Mouse (Mus musculus) brown adipose tissue, adult 24 weeks (tissue): ENCODE measurements around the gene Sec14l2. TPM values are rescaled to one million over a fixed set of nuclear protein-coding genes. Genes with fewer than 3 reads are reported as not detected.
"Not testable (repeated sequence)": the region's sequence is repeated elsewhere in the genome, so short reads cannot be mapped to it uniquely, and the experiment has no call there.

Experiments used
- H3K27ac ChIP-seq: fragments of 200-500 bp; replicated peaks from 2 replicates; pipeline ENCODE4 v1.5.1; 2012; ENCODE audit warnings: low read depth, mild to moderate bottlenecking, low read length
- H3K4me1 ChIP-seq: fragments of 200-500 bp; 2 replicates; pipeline ENCODE4 v1.6.1; 2012; ENCODE audit warnings: low read length, mixed read lengths; ENCODE audit not compliant: control insufficient read depth, insufficient read depth, insufficient read length
- H3K4me3 ChIP-seq: fragments of 200-500 bp; 2 replicates; pipeline ENCODE4 v1.5.1; 2012; ENCODE audit warnings: low read depth, mild to moderate bottlenecking, low read length, moderate library complexity; ENCODE audit not compliant: insufficient read depth
- polyA plus RNA-seq: library from polyadenylated mRNA; stranded (reverse); fragments of >200 nt; gene quantifications from 2 replicates; pipeline ENCODE4 v1.2.4, GENCODE M21; 2012; ENCODE audit not compliant: missing spikeins, insufficient read depth, insufficient read length

Sec14l2 gene
- polyA plus RNA-seq, 1 experiment = 0.63 TPM

DNA sequence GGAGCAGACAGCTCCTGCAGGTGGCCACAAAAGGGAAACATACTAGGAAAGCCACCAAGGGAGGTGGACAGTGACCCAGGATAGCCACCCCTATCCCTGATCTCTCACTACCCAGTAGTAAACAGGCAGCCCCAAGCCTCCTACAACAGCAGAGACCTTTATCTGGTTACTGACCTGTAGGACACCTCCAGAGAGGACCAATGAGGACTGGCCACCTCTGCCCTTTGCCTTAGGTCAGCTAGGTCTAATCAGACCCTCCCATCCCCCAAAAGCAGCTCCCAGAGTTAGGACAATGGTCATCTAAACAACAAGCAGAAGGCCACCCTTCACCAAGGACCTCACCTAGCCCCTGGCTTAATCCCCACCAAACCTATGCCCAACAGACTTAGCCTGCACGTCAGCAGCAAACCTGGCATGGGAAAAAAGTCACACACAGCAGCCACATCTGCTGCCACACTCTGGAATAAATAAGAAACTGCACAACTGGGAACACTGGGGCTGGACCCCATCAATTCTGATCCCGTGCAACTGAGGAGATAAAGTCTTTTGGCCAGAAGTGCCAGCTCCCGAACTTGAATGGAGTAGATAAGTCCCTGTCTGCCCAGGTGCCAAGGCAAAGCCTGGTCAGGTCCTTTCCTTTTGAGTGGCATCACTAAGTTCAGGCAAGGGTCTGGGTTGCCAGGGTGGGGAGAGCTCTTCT lies 5.7 kb downstream of the Sec14l2 start:
- Histone ChIP-seq H3K27ac (no peak overlapping the region), H3K4me3 (peak overlapping the region; percentile 61), H3K4me1 (peaks cover 9% of the 10 kb centered on the region; the same call in 1 of the 2 replicates)

DNA sequence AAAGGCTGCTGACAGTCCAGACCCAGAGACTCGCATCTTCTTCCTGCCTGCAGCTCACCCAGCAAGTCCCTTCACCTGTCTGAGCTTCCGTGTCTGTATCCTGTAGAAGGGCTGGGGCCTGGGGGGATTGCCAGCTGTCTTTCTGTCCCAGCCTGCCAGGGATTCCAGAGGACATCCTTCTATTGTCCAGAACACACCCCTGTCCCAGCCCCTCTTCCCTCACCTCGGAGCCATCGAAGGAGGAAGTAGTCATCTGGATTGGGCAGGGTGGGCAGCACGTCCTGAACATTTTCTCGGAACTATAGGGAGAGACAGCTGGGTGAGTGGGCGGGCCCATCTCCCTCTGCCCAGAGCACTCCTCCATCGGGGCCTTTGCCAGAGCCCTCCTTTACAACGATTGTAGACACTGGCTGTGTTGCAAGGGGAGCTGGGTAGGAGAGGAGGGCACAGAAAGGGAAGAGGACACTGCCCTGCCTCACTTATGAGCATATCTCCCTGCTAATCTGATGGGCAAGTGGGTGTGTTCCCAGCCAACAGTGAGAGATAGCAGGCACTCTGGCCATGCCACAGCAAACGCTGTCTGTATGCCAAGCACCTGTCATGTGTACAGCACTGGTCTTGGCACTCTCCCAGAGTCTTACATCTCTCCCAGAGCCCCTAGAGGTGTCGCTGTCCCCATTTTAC lies 6.6 kb downstream of the Sec14l2 start:
- Histone ChIP-seq H3K4me1 (peaks cover 9% of the 10 kb centered on the region; the same call in 1 of the 2 replicates), H3K27ac (no peak overlapping the region)

DNA sequence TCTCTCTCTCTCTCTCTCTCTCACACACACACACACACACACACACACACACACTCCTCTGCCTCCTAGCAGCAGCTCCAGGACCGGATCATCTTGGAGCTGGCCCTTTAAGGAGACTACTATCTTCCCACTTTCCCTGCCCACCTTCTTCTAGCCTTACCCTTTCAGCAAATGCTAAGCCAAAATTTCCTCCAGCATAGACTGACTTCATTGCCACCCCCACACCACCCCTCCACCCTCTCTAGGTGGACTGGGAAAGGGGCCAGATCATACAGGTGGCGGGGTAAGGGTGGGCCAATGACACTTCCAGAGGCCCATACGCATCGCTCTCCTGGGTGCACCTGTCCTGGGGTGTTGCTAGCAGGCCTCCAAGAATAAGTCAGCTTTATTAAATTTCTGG lies 7.8 kb downstream of the Sec14l2 start:
- peaks cover 9% of the 10 kb centered on the region; the same call in 1 of the 2 replicates for H3K4me1 ChIP-seq
- H3K4me3 ChIP-seq = no peak overlapping the region
- H3K27ac ChIP-seq = no peak overlapping the region

More for the DNA sequence above, 6.6 kb downstream of the Sec14l2 start:
- no peak overlapping the region for H3K4me3 ChIP-seq

DNA sequence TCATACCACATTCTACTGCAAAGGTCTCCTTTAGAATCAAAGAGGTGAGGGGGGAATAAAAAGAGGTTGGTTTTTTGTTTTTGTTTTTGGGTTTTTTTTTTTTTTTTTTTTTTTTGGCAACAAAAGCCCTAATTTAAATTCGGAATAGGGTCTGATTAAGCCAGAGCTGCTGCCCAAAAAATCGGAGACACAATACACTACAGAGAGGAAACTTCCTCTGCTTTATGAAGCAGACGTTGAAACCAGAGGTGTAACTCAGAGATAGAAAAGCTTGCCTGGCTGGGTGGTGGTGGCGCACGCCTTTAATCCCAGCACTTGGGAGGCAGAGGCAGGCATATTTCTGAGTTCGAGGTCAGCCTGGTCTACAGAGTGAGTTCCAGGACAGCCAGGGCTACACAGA lies 8.7 kb downstream of the Sec14l2 start:
- H3K4me1 ChIP-seq, H3K27ac ChIP-seq, H3K4me3 ChIP-seq: not testable (repeated sequence)

DNA sequence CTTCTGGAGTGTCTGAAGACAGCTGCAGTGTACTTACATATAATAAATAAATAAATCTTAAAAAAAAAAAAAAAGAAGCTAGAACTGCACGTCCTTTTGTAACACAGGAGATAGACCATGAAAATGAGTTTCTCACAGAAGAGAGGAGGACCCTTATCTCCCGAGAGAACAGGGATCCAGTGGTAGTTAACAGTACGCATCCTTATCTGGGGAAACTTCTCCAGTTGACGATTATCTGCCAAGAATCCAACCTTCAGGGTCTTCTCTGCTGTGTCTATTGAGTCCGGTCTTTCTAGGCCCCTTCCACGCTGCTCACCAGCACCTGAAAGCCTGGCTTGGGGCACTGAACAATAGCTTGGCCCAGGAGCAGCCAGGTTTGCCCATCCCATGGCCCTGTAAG lies 9.2 kb downstream of the Sec14l2 start:
- no peak overlapping the region for H3K4me3 ChIP-seq
- H3K27ac ChIP-seq = no peak overlapping the region
- H3K4me1 ChIP-seq = peaks cover 9% of the 10 kb centered on the region; the same call in 1 of the 2 replicates

DNA sequence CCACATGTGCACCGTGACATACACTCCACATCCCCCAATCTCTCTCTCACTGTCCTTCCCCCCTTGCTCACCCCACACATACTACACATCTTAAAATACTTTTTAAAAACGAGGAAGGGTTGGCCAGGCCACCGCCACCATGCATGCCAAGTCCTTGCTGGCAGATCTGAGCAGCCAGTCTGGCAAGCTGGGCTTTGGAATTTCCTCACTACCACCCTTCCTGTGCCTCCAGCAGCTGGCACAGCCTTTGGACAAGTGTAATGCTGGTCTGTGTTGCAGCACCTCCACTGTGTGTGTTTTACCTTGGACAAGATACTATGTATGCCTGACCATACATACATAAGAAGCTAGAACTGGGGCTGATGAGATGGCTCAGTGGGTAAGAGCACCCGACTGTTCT lies 9.7 kb downstream of the Sec14l2 start:
- Histone ChIP-seq H3K4me3 (no peak overlapping the region), H3K4me1 (peaks cover 9% of the 10 kb centered on the region; the same call in 1 of the 2 replicates), H3K27ac (no peak overlapping the region)

DNA sequence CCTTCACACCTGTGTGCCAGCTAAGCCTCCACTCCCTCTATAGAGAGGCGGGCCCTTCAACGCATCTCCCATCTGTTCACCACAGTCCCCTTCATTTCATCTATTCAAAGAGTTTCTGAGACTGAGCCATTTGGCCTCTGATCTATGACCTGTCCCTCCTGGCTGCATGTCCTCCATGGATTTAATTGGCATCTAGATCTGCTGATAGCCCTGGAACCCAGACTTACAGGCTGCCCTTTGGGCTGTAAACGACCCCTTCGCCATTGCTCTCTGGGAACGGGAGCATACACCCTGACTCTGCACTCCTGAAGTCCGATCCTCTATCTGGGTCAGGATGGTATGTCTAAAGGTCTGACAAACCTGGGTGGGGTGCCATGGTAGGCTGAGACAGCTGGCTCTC lies 10.4 kb downstream of the Sec14l2 start:
- no peak overlapping the region for H3K27ac ChIP-seq
- H3K4me1 ChIP-seq = peaks cover 7% of the 10 kb centered on the region; the same call in 1 of the 2 replicates
- no peak overlapping the region for H3K4me3 ChIP-seq

DNA sequence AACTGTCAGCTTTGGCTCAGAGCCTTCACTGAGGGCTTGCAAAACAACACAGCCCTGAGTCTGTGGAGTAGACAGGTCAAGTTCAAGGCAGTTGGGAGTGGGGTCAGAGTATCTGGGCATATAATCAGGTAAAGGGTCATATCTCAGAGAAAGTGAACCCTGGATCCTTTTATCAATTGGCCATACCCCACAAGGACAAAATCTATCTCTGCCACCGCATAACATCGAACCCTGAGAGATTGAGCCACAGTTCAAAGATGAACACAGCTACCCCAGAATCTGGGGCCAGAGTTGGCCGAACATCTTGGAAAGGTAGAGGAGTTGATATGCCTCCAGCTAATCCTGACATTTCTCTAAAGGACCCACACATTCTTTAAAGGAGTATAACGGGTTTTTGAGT lies 11.2 kb downstream of the Sec14l2 start:
- Histone ChIP-seq H3K4me1 (peaks cover 6% of the 10 kb centered on the region; the same call in 1 of the 2 replicates), H3K4me3 (no peak overlapping the region), H3K27ac (no peak overlapping the region)

DNA sequence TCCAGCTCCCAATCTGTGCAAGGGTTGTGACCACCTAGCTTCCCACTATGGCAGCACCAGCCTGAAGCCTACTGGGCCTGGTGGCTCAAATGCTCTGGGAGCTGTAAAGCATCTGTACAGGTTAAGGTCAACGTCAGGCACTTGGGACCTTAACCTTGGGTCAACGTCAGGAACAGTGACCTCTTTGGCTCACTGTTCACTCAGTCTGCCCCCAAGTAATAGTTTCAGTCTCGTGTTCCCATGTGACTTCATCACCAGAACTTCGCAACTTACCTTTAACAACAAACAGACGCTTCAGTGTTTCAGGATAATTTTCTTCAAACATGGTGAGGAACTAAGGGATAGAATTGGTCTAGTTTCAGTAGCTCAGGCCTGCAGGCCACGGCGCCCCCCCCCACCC lies 14.5 kb downstream of the Sec14l2 start:
- Histone ChIP-seq H3K4me3 (no peak overlapping the region), H3K27ac (no peak overlapping the region), H3K4me1 (no peaks in the 10 kb centered on the region)

DNA sequence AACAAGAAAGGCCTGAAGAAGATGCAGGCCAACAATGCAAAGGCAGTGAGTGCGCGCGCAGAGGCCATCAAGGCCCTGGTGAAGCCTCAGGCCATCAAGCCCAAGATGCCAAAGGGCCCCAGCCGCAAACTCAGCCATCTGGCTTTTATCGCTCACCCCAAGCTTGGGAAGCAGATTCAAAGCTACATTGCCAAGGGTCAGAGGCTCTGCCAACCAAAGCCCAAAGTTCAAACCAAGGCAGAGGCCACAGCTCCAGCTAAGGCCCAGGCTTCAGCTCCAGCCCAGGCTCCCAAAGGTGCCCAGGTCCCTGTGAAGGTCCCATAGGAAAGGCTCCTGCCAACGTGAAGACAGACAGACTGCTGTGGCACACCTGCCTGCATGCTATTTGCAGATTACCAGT lies 15.3 kb downstream of the Sec14l2 start:
- H3K4me1 ChIP-seq, H3K4me3 ChIP-seq, H3K27ac ChIP-seq: not testable (repeated sequence)

DNA sequence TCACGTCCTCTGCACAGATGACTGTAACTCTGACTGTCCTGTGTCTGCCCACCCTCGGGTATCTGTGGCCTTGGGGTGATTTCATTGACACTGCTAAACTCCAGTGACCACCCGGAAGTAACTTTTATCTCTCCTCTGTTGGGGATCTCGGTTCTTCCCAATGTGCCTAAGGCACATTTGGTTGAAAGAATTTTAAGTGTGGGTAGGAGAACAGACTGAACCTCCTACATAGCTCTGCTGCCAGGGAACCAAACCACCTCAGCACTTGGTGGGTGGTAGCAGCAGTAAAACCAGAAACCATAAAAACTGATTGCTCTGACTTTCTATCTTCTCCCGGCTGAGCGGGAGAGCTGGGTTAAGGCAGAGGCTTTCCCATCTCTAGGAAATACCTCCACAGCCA lies 17.8 kb downstream of the Sec14l2 start:
- Histone ChIP-seq H3K4me3 (no peak overlapping the region), H3K27ac (no peak overlapping the region), H3K4me1 (no peaks in the 10 kb centered on the region)

DNA sequence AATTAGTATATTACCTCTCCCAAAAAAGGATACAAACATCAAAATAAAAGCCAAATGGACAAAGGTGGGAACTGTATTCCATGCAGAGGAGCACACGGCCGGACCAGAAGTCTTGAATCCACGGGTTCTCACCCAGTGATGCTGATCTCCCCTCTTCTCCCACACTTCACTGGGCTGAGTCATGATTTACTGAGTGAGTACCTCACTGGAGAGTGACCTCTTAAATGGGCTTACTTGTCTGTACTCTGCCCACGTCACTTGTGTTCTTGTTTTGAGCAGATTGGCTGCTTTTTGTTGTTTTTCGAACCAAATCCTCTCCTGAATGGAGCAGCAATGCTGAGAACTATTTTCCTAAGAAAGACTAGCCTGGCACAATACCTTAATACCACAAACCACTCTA lies 18.2 kb downstream of the Sec14l2 start:
- Histone ChIP-seq H3K4me1 (no peaks in the 10 kb centered on the region), H3K4me3 (no peak overlapping the region), H3K27ac (no peak overlapping the region)

DNA sequence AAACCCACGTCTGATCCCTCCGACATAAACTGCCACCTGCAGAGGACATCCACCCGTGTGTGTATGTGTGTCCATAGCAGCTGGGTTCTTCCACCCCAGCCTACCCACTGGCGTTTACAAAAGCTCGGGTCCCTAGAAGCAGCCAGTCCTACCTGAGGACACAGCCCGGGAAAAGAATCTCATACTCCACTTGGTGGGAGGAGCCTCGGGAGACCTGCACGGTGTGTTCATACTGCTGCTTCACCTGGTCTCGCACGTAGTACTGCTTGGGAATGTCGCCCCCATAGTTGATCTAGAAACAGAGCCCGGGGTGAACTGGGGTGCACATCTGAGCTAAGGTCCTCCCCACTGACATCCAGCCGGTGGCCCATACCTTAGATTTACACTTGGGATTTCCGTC lies 19.7 kb downstream of the Sec14l2 start:
- Histone ChIP-seq H3K4me3 (no peak overlapping the region), H3K27ac (no peak overlapping the region), H3K4me1 (no peaks in the 10 kb centered on the region)

DNA sequence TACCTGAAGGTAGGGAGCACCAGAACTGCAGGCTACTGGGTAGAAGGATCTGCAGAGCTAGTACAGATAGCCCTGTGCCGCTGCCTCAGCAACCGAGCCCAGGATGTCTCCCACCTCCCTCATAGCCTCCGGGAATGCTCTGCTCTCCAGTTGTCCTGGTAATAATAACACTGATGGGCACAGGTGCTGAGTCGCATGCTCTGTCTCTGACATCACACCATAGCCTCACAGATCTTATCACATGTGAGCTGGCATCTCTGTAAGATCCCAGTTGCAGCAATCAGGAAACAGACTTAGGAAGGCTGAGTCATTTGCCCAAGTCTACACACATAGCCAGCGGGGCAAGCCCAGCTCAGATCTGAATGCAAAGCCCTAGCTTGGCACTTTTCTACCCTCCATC lies 21.4 kb downstream of the Sec14l2 start:
- Histone ChIP-seq H3K4me1 (peaks cover 3% of the 10 kb centered on the region; the same call in 1 of the 2 replicates), H3K4me3 (no peak overlapping the region), H3K27ac (no peak overlapping the region)

DNA sequence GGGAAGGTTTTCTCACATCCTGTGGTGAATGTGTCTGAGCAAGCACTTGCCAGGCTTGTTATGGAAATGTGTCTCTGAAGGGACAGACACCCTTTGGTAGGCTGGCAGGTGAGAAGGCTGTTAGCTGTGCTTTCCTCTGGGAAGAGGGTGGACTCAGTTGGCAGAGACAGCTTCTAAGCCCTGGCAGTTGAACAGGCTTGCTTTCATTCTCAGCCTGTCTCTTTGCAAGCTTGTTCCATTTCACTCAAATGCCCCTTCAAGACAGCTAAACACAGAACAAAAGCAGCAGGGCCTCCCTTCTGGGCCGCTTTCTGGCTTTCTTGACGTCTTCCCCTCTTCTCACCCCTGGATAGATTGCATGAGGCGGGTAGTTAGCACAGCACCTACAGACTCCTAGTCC lies 23.8 kb downstream of the Sec14l2 start:
- Histone ChIP-seq H3K4me3 (no peak overlapping the region), H3K4me1 (peaks cover 3% of the 10 kb centered on the region; the same call in 1 of the 2 replicates), H3K27ac (no peak overlapping the region)

DNA sequence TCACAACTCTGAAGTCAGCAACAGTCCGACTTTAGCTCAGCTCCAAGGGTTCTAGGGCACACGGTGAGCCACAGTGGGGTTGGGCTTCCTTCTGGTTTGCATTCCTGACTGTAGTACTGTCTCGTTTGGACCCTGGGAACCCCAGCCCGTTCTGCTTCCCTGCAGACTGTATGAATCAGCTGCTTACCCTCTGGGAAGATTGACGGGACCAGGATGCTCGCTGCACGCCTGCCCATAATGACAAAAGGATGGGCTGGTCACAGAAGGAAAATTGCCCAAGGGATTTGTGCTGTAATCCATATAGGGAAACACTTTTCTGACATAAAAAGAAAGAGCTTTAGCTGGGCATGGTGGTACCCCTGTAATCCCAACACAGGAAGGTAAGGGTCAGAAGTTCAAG lies 24.4 kb downstream of the Sec14l2 start:
- Histone ChIP-seq H3K27ac (no peak overlapping the region), H3K4me1 (peaks cover 3% of the 10 kb centered on the region; the same call in 1 of the 2 replicates), H3K4me3 (no peak overlapping the region)
